Mouse (Mus musculus): ENCODE results near the gene Fbxo34. TPM values are rescaled to one million over a fixed set of nuclear protein-coding genes. Genes with fewer than 3 reads are reported as not detected.

The Fbxo34 gene
- polyA plus RNA-seq, 1 experiment from 2014 or later, result 23.5 TPM

DNA sequence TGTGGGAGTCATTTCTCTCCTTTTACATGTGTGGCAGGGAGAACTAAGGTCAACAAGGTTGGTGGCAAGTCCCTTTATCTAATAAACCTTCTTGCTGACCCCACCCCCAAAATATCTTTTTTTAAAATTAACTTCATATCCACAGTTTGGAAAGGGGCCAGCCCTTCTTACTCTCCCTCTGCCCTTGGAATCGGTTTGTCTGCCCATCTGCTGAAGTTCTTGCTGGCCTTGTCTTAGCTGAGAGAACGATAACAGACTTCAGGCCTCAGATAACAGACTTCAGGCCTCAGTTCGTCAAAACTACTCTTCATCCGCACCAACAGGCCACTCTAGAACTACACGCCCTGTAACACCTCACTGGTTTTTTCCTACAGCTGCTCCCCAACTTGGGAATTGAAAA lies 94.1 kb downstream of the Fbxo34 start:
- DNase-seq (ENCODE audit: low spot score) (no peak), ATAC-seq (ENCODE audit: low read depth) (no peak)
- Histone ChIP-seq H3K27me3 (replicated peaks; ENCODE audit: control insufficient read depth, insufficient read depth, low read length) (no peaks in the 10 kb centered on the region), H3K4me2 (ENCODE audit: low read depth, low read length) (no peak overlapping the region), H3K9me3 (ENCODE audit: control insufficient read depth, low read length) (no peaks in the 10 kb centered on the region), H3K9ac (ENCODE audit: low read depth, low read length) (no peak overlapping the region), H3K36me3 (ENCODE audit: control insufficient read depth, insufficient read depth, low read length) (peaks cover 86% of the 10 kb centered on the region), H3K4me1 (ENCODE audit: control insufficient read depth, insufficient read depth, low read length) (no peaks in the 10 kb centered on the region), H3K4me3 (ENCODE audit: low read depth, low read length) (no peak overlapping the region), H3K27ac (replicated peaks; ENCODE audit: low read depth, low read length) (no peak overlapping the region)
- 82% methylated on average over 5 of the region's 5 CpGs for WGBS

- 88% methylated on average over 4 of the region's 4 CpGs for WGBS
- Histone ChIP-seq H3K4me2 (ENCODE audit: low read depth, low read length) (no peak overlapping the region), H3K27me3 (replicated peaks; ENCODE audit: control insufficient read depth, insufficient read depth, low read length) (no peaks in the 10 kb centered on the region), H3K27ac (replicated peaks; ENCODE audit: low read depth, low read length) (no peak overlapping the region), H3K36me3 (ENCODE audit: control insufficient read depth, insufficient read depth, low read length) (peaks cover 87% of the 10 kb centered on the region), H3K4me3 (ENCODE audit: low read depth, low read length) (no peak overlapping the region), H3K9ac (ENCODE audit: low read depth, low read length) (no peak overlapping the region), H3K4me1 (ENCODE audit: control insufficient read depth, insufficient read depth, low read length) (no peaks in the 10 kb centered on the region), H3K9me3 (ENCODE audit: control insufficient read depth, low read length) (no peaks in the 10 kb centered on the region)
- DNase-seq (ENCODE audit: low spot score) (no peak), ATAC-seq (ENCODE audit: low read depth) (no peak)
Observed at GRCm38 (mm10) chr14:47544877-47545276, 94.7 kb downstream of the Fbxo34 start.

GRCm38 (mm10) chr14:47551668-47552067 lies 101.4 kb downstream of the Fbxo34 start:
- ATAC-seq (ENCODE audit: low read depth), result no peak
- Histone ChIP-seq H3K36me3 (ENCODE audit: control insufficient read depth, insufficient read depth, low read length) (peaks cover 71% of the 10 kb centered on the region), H3K9ac (ENCODE audit: low read depth, low read length) (no peak overlapping the region), H3K27ac (replicated peaks; ENCODE audit: low read depth, low read length) (no peak overlapping the region), H3K4me3 (ENCODE audit: low read depth, low read length) (no peak overlapping the region), H3K9me3 (ENCODE audit: control insufficient read depth, low read length) (no peaks in the 10 kb centered on the region), H3K4me2 (ENCODE audit: low read depth, low read length) (no peak overlapping the region), H3K27me3 (replicated peaks; ENCODE audit: control insufficient read depth, insufficient read depth, low read length) (no peaks in the 10 kb centered on the region), H3K4me1 (ENCODE audit: control insufficient read depth, insufficient read depth, low read length) (no peaks in the 10 kb centered on the region)
- no peak for DNase-seq (ENCODE audit: low spot score)
- 90% methylated on average over 6 of the region's 6 CpGs for WGBS

DNA sequence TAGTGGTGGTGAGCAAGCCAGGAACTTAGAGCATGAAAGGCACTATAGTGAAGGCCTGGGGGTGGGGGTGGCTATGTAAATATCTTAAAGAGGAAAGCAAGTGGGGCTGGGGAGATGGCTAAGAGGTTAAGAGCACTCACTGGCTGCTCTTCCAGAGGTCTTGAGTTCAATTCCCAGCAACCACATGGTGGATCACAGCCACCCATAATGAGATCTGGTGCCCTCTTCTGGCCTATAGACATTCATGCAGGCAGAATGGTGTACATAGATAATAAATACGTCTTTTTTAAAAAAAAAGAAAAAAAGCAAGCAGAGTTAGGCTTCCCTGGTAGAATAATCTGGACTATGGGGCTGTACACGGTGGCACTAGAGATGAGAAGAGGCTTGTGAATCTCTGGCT lies 103.2 kb downstream of the Fbxo34 start:
- ATAC-seq (ENCODE audit: low read depth), result no peak
- Histone ChIP-seq H3K4me3 (ENCODE audit: low read depth, low read length) (no peak overlapping the region), H3K4me1 (ENCODE audit: control insufficient read depth, insufficient read depth, low read length) (no peaks in the 10 kb centered on the region), H3K27me3 (replicated peaks; ENCODE audit: control insufficient read depth, insufficient read depth, low read length) (no peaks in the 10 kb centered on the region), H3K9me3 (ENCODE audit: control insufficient read depth, low read length) (no peaks in the 10 kb centered on the region), H3K36me3 (ENCODE audit: control insufficient read depth, insufficient read depth, low read length) (peaks cover 57% of the 10 kb centered on the region), H3K4me2 (ENCODE audit: low read depth, low read length) (no peak overlapping the region), H3K27ac (replicated peaks; ENCODE audit: low read depth, low read length) (no peak overlapping the region), H3K9ac (ENCODE audit: low read depth, low read length) (no peak overlapping the region)
- 93% methylated on average over 2 of the region's 2 CpGs for WGBS
- DNase-seq (ENCODE audit: low spot score), result no peak

DNA sequence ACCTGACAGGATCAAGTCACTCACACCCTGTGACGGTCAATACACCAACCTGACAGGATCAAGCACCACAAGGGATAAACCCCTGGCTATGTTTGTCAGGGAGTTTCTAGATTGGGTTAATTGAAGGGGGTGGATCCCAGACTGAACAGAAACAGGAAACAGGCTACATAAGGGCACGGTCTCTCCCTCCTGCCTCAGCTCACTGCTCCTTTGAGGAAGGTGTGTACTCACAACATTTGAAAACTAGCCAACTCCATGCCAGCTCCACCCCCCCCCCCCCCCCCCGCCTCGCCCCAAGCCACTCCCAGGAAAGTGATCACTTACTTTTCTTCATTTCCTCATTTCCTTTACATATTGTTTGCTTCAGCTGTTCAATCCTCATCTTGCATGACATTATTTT lies 104.0 kb downstream of the Fbxo34 start:
- no peak overlapping the region for H3K4me2 ChIP-seq (ENCODE audit: low read depth, low read length)
- H3K4me1 ChIP-seq (ENCODE audit: control insufficient read depth, insufficient read depth, low read length), result no peaks in the 10 kb centered on the region
- H3K9me3 ChIP-seq (ENCODE audit: control insufficient read depth, low read length), result no peaks in the 10 kb centered on the region
- H3K36me3 ChIP-seq (ENCODE audit: control insufficient read depth, insufficient read depth, low read length), result peaks cover 51% of the 10 kb centered on the region
- H3K27ac ChIP-seq (replicated peaks; ENCODE audit: low read depth, low read length), result no peak overlapping the region
- no peak overlapping the region for H3K4me3 ChIP-seq (ENCODE audit: low read depth, low read length)
- 86% methylated on average over 4 of the region's 4 CpGs for WGBS
- no peaks in the 10 kb centered on the region for H3K27me3 ChIP-seq (replicated peaks; ENCODE audit: control insufficient read depth, insufficient read depth, low read length)
- ATAC-seq (ENCODE audit: low read depth) (no peak), DNase-seq (ENCODE audit: low spot score) (no peak)
- H3K9ac ChIP-seq (ENCODE audit: low read depth, low read length), result no peak overlapping the region

GRCm38 (mm10) chr14:47555225-47555624 lies 105.0 kb downstream of the Fbxo34 start:
- no peak overlapping the region for H3K9ac ChIP-seq (ENCODE audit: low read depth, low read length)
- no peak overlapping the region for H3K27ac ChIP-seq (replicated peaks; ENCODE audit: low read depth, low read length)
- WGBS, result 93% methylated on average over 5 of the region's 5 CpGs
- H3K36me3 ChIP-seq (ENCODE audit: control insufficient read depth, insufficient read depth, low read length), result peaks cover 50% of the 10 kb centered on the region
- H3K4me3 ChIP-seq (ENCODE audit: low read depth, low read length), result no peak overlapping the region
- no peaks in the 10 kb centered on the region for H3K9me3 ChIP-seq (ENCODE audit: control insufficient read depth, low read length)
- no peaks in the 10 kb centered on the region for H3K4me1 ChIP-seq (ENCODE audit: control insufficient read depth, insufficient read depth, low read length)
- no peak for ATAC-seq (ENCODE audit: low read depth)
- no peaks in the 10 kb centered on the region for H3K27me3 ChIP-seq (replicated peaks; ENCODE audit: control insufficient read depth, insufficient read depth, low read length)
- no peak overlapping the region for H3K4me2 ChIP-seq (ENCODE audit: low read depth, low read length)
- DNase-seq (ENCODE audit: low spot score), result no peak

- Histone ChIP-seq H3K27me3 (replicated peaks; ENCODE audit: control insufficient read depth, insufficient read depth, low read length) (no peaks in the 10 kb centered on the region), H3K9ac (ENCODE audit: low read depth, low read length) (no peak overlapping the region), H3K9me3 (ENCODE audit: control insufficient read depth, low read length) (no peaks in the 10 kb centered on the region), H3K4me3 (ENCODE audit: low read depth, low read length) (no peak overlapping the region), H3K4me2 (ENCODE audit: low read depth, low read length) (no peak overlapping the region), H3K36me3 (ENCODE audit: control insufficient read depth, insufficient read depth, low read length) (peaks cover 29% of the 10 kb centered on the region), H3K27ac (replicated peaks; ENCODE audit: low read depth, low read length) (no peak overlapping the region), H3K4me1 (ENCODE audit: control insufficient read depth, insufficient read depth, low read length) (no peaks in the 10 kb centered on the region)
- DNase-seq (ENCODE audit: low spot score), result no peak
- WGBS, result 80% methylated on average over 2 of the region's 2 CpGs
- no peak for ATAC-seq (ENCODE audit: low read depth)
Observed at GRCm38 (mm10) chr14:47560714-47561113, 110.5 kb downstream of the Fbxo34 start.

DNA sequence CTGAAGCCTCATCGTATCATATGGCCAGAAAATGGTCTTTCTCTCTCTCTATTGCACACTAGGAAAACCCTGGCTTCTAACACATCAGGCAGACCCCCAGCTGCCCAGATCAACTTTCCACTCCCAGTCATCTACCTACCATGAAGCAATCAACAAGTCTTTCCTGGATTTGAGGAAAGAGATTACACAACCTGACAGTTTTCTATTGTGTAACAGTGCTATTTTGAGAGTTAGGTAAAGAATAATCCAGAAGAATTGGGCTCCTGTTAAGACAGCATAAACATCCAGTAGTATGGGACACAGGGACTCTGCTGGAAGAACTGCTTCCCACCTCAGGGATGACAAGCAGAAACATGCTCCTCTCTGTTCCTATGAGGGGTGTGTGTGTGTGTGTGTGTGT lies 112.3 kb downstream of the Fbxo34 start:
- Histone ChIP-seq H3K36me3 (ENCODE audit: control insufficient read depth, insufficient read depth, low read length) (peaks cover 17% of the 10 kb centered on the region; the same call in 1 of the 2 replicates), H3K27me3 (replicated peaks; ENCODE audit: control insufficient read depth, insufficient read depth, low read length) (no peaks in the 10 kb centered on the region), H3K4me3 (ENCODE audit: low read depth, low read length) (no peak overlapping the region), H3K4me1 (ENCODE audit: control insufficient read depth, insufficient read depth, low read length) (peaks cover 6% of the 10 kb centered on the region), H3K4me2 (ENCODE audit: low read depth, low read length) (no peak overlapping the region), H3K27ac (replicated peaks; ENCODE audit: low read depth, low read length) (no peak overlapping the region), H3K9me3 (ENCODE audit: control insufficient read depth, low read length) (no peaks in the 10 kb centered on the region), H3K9ac (ENCODE audit: low read depth, low read length) (no peak overlapping the region)
- no peak for ATAC-seq (ENCODE audit: low read depth)
- WGBS, result 94% methylated on average over 1 of the region's 1 CpGs
- DNase-seq (ENCODE audit: low spot score), result no peak

DNA sequence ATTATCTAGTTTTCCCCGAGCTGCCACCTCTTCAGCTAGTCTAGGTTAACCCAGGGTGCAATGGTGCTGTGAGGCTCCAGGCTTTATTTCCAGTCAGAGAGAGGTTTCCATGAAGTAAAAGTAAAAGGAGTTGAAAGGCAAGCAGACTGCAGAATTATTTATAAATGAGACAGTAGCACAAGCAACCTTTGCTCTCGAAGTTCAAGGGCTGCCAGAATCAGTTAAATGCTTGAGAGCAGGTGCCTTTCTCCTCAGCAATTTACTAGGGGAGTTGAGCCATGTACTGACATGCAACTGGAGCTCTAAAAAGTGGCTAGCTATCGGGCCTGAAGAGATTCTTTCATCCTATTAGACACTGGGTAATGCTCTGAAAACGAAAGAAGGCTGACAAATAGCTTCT lies 112.9 kb downstream of the Fbxo34 start:
- no peak overlapping the region for H3K9ac ChIP-seq (ENCODE audit: low read depth, low read length)
- DNase-seq (ENCODE audit: low spot score) (no peak), ATAC-seq (ENCODE audit: low read depth) (no peak)
- H3K27ac ChIP-seq (replicated peaks; ENCODE audit: low read depth, low read length), result no peak overlapping the region
- H3K4me1 ChIP-seq (ENCODE audit: control insufficient read depth, insufficient read depth, low read length), result peaks cover 6% of the 10 kb centered on the region
- H3K4me2 ChIP-seq (ENCODE audit: low read depth, low read length), result no peak overlapping the region
- WGBS, result 76% methylated on average over 4 of the region's 4 CpGs
- peaks cover 17% of the 10 kb centered on the region; the same call in 1 of the 2 replicates for H3K36me3 ChIP-seq (ENCODE audit: control insufficient read depth, insufficient read depth, low read length)
- H3K4me3 ChIP-seq (ENCODE audit: low read depth, low read length), result no peak overlapping the region
- H3K9me3 ChIP-seq (ENCODE audit: control insufficient read depth, low read length), result no peaks in the 10 kb centered on the region
- H3K27me3 ChIP-seq (replicated peaks; ENCODE audit: control insufficient read depth, insufficient read depth, low read length), result no peaks in the 10 kb centered on the region
